Mouse (Mus musculus) E14TG2a.4 (cell line): Measurements from ENCODE around the gene Ern1.

ENCODE experiments used
- CTCF ChIP-seq: conservative IDR thresholded peaks from 2 replicates; pipeline ENCODE4 v1.5.1; 2014; ENCODE audit warnings: low read length
- POU5F1 ChIP-seq: IDR thresholded peaks from 2 replicates; pipeline ENCODE4 v1.6.1; 2014; ENCODE audit warnings: low read length, borderline replicate concordance

DNA sequence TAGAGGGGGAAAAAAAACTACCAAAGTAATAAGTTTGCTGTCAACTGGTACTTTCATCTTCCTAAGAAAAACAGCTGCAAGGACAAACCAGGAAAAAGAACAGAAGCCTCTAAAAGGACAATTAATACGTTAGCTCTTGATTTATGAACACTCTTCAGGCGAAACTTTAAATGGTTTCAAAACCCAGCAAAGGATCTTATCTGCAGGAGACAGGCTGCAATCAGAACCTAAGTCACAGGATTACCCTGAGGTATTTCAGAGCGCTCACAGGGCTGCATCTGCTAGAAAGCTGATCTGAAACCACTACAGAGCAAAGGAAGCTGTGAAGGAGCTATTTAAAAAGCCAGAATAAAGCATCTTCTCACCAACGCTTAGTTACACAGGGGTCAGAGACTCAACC lies 6.0 kb downstream of the Ern1 start:
- TF ChIP-seq CTCF (no peak), POU5F1 (no peak)
